Mouse (Mus musculus) left cerebral cortex, postnatal 10 days (tissue): ENCODE measurements around the gene Gtf3c5. TPM values are rescaled to one million over a fixed set of nuclear protein-coding genes. Genes with fewer than 3 reads are reported as not detected.

Experiments
- DNase-seq, 2 experiments: peaks; one replicate each; pipeline ENCODE4 v3.0.0; 2021 to 2022; ENCODE audit warnings: low spot score in 2 of 2, mixed read lengths in 1 of 2; ENCODE audit errors: extremely low spot score in 1 of 2
- intact Hi-C: fragments of 180-260 bp; cut with DNase I; formaldehyde crosslinking; loops from one replicate; pipeline ENCODE4 v1.15.1; 2025
- total RNA-seq, 2 experiments: library from RNA; stranded (reverse); gene quantifications; 2 replicates each; pipeline ENCODE4 v1.2.3; 2021

The Gtf3c5 gene
- total RNA-seq, 2 experiments from 2014 or later: 18.6 to 20.2 TPM

GRCm38 (mm10) chr2:28539206-28539605, 44.3 kb downstream of the Gtf3c5 start:
- peak; percentile 60 to 91 for DNase-seq
- intact Hi-C loops: no loop called here

GRCm38 (mm10) chr2:28538817-28539128, 44.8 kb downstream of the Gtf3c5 start:
- no peak for DNase-seq
- intact Hi-C loops: no loop called here

- no peak for DNase-seq
- intact Hi-C loops: no loop called here
These were observed 45.3 kb downstream of the Gtf3c5 start for GRCm38 (mm10) chr2:28537995-28538816.

GRCm38 (mm10) chr2:28537634-28537920, 46.0 kb downstream of the Gtf3c5 start:
- intact Hi-C loops: no loop called here
- no peak for DNase-seq

GRCm38 (mm10) chr2:28536766-28537633, 46.6 kb downstream of the Gtf3c5 start:
- DNase-seq: no peak
- intact Hi-C loops: no loop called here

- intact Hi-C loops: no loop called here
- DNase-seq: no peak
These were observed 47.4 kb downstream of the Gtf3c5 start for GRCm38 (mm10) chr2:28536166-28536565.

GRCm38 (mm10) chr2:28535650-28536049, 47.9 kb downstream of the Gtf3c5 start:
- intact Hi-C loops: no loop called here
- DNase-seq: no peak

GRCm38 (mm10) chr2:28535263-28535540, 48.3 kb downstream of the Gtf3c5 start:
- intact Hi-C loops: no loop called here
- no peak for DNase-seq

GRCm38 (mm10) chr2:28534436-28535262, 48.9 kb downstream of the Gtf3c5 start:
- intact Hi-C loops: no loop called here
- peak in 1 of 2 experiments; percentile 77 for DNase-seq

- intact Hi-C loops: no loop called here
- no peak for DNase-seq
These were observed 49.6 kb downstream of the Gtf3c5 start for GRCm38 (mm10) chr2:28533901-28534435.

GRCm38 (mm10) chr2:28532938-28533771, 50.4 kb downstream of the Gtf3c5 start:
- intact Hi-C loops: no loop called here
- peak; percentile 85 to 94 for DNase-seq

GRCm38 (mm10) chr2:28530311-28530710, 53.2 kb downstream of the Gtf3c5 start:
- intact Hi-C loops: no loop called here
- no peak for DNase-seq

GRCm38 (mm10) chr2:28529856-28530255, 53.7 kb downstream of the Gtf3c5 start:
- intact Hi-C loops: no loop called here
- no peak for DNase-seq

- intact Hi-C loops: no loop called here
- DNase-seq: no peak
These were observed 55.2 kb downstream of the Gtf3c5 start for GRCm38 (mm10) chr2:28528354-28528730.

- DNase-seq: no peak
- intact Hi-C loops: no loop called here
These were observed 55.9 kb downstream of the Gtf3c5 start for GRCm38 (mm10) chr2:28527436-28528353.

- intact Hi-C loops: no loop called here
- DNase-seq: peak in 1 of 2 experiments; percentile 70
These were observed 57.3 kb downstream of the Gtf3c5 start for GRCm38 (mm10) chr2:28525943-28526876.
